Mouse (Mus musculus) erythroid progenitor cell, adult 5-6 weeks (primary cell): Measurements from ENCODE around the gene Zfp704. TPM values are rescaled to one million over a fixed set of nuclear protein-coding genes. Genes with fewer than 3 reads are reported as not detected.

Experiments used
- ATAC-seq: replicated peaks from 2 replicates; pipeline ENCODE4 v1.8.0; 2016; ENCODE audit warnings: moderate number of reproducible peaks, mild to moderate bottlenecking, moderate TSS enrichment, inconsistent platforms; ENCODE audit not compliant: poor library complexity, low FRiP score, severe bottlenecking
- total RNA-seq, 2 experiments: library from RNA; stranded (forward) in 1 of 2; stranded (reverse) in 1 of 2; fragments of 150-400 nt in 1 of 2; fragments of 186-747, 209-891 nt in 1 of 2; gene quantifications; 2 replicates each; pipeline versions ENCODE4 v1.2.3 to v1.2.4; 2015 to 2017; ENCODE audit warnings: low replicate concordance in 2 of 2

Zfp704 gene
- total RNA-seq, 2 experiments from 2014 or later = 1.1 to 2.9 TPM

DNA sequence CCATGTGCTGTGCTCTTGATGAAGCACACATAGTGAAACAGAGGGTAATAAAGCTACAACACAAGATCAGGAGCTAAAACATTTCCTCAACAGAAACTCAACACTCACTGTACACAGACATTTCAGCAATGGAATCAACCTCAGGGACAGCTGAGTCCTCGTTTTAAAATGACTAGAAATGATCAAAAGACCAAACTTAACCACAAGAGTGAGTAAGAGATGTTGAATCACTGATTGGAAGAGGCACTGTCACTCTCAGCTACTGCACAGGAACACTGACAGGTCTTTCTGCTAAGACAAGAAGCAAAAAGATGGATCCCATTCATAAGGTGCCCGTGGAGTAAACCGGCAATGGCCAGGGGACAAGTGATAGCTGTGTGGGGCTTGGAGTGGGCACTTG is 43.1 kb downstream of the Zfp704 start:
- ATAC-seq = no peak

DNA sequence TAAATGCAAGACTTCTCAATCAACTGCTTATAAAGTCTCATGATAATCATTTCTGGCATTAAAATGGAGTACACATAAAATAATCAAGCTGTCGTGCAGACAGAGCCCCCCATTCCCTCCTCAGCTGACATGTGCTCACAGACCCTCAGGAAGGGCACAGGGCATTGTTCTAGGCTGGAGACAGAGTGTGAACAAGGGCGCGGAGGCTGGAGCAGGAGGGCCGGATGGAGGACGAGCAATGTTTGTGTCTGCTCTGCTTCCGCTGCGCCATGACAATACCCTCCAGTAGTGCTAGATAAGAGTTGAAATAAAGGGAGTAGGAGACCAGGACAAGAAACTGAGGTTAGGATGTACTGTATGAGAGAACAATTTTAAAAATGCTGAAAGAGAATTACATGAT is 46.3 kb downstream of the Zfp704 start:
- no peak for ATAC-seq

- no peak for ATAC-seq
These were observed 47.1 kb downstream of the Zfp704 start for GRCm38 (mm10) chr3:9562649-9563328.

GRCm38 (mm10) chr3:9557778-9558560 is 51.9 kb downstream of the Zfp704 start:
- ATAC-seq = no peak

GRCm38 (mm10) chr3:9556137-9556536 is 53.7 kb downstream of the Zfp704 start:
- no peak for ATAC-seq

DNA sequence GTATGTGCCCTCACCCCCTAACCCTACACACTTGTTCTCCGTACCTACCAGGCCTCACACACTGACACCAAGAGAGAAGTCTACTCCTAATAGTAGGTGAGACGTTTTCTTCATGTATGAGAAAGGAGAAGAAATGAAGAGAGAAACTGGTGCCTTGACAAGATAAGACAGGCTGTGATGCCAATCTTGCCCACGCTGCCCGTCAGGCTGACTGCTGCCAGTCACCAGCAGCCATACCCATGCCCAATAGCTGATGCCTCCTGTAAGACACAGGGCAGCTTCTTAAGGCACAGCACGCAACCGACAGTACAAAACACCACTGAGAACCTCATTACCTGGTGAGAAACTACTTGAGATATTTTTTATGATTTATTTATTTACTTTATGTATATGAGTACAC is 55.0 kb downstream of the Zfp704 start:
- 0 out of 2 replicates have a peak, but pooled peaks have one; percentile 52 for ATAC-seq

DNA sequence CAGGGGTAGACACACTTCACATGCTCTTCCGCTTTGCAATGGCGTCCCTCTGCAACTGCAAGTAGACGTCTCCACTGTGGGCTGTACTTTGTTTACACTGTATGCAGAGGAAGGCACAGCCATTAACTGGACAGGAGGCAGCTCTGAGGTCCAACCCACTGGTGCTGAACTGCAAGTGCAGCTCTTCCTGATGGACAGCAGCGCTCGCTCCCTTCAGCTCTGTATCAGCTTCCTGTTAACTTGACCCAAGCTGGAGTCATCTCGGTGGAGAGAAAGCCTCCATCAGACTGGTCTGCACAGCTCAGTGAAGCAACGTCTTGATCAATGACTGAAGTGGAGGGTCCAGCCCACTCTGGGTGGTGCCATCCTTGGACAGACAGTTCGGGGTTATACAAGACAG is 57.6 kb downstream of the Zfp704 start:
- ATAC-seq = no peak

GRCm38 (mm10) chr3:9550930-9551329 is 59.0 kb downstream of the Zfp704 start:
- ATAC-seq = no peak

GRCm38 (mm10) chr3:9549815-9550214 is 60.1 kb downstream of the Zfp704 start:
- no peak for ATAC-seq

DNA sequence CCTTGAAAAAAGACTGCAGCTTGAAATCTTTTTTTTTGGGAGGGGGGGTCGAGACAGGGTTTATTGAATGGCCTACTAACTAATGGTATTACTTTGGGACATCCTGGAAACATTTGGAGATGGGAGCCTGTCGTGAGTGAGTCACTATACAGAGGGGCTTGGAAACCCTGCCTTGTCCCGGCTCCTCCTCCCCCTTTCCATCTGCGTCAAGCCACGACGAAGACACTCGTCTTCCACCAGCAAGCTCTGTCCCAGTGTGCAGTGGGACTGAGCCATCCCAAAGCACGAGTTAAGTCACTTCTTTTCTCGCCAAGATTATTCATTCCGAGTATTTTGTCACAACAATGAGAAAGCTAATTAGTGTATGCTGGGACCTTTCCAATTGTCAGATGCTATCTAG is 61.7 kb downstream of the Zfp704 start:
- no peak for ATAC-seq

DNA sequence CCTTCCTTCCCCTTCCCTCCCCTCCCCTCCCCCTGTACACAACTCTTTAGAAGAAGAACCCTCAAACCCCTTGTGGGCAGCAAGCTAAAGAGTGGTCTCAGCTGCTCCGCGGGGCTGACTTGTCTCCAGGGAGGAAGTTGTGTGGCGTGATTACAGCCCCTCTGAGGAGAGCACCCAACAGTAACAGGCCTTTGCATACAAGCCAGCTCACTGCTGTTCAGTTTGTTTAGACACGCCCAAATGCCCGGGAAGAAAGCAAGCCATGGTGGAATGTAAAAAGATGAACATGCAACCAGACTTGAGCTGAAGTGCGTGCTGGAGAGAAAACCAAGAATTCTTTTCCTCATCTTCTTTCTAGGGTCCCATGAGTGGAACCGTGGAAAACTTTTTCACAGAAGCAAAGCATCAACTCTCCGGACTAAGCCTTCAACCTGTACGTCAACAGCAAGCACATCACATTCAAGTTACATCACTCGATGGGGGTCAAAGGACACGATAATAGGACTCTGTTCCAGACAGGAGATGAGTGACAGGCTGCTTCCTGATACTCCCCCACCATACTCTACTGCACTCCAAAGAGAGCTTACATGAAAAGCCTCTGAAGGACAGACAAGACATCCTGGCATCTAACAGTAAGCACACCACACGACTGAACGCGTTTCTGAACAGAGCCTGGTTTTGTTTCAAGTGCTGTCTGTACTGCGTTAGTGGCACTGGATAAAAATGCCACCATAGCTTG is 62.8 kb downstream of the Zfp704 start:
- no peak for ATAC-seq

- no peak for ATAC-seq
These were observed 65.5 kb downstream of the Zfp704 start for GRCm38 (mm10) chr3:9544421-9544820.

DNA sequence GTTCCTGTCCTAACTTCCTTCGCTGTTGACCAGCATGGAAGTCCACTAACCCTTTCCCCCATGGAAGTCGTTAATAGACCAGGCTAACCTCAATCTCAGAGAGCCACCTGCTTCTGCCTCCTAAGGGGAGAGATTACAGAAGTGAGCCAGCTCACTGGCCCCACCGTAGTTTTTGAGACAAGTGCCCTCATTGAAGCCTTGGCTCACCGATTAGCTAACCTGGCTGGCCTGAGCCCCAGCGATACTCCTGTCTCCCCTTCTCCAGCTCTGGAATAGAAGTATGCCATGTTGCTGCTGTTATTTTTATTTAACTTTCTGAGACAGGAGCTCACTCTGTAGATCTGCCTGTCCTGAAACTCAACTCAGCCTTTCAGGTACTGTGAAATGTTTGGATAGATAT is 66.0 kb downstream of the Zfp704 start:
- no peak for ATAC-seq

DNA sequence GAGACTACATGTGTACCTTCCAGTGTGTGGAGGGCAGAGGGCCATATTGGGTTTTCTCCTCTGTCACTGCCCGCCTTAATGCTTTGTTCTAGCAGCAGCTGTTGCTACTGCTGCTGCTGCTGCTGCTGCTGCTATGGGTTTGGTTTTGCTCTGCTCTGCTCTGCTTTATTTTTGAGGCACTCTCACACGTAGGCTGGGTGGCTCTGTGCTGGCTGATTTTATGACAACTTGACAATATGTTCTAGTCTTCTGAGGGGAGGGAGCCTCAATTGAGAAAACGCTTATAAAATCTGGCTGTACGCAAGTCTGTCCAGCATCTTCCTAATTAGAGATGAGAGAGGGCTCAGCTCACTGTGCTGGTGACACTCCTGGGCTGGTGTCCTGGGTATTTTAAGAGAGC is 66.4 kb downstream of the Zfp704 start:
- ATAC-seq = no peak

- ATAC-seq = no peak
These were observed 68.3 kb downstream of the Zfp704 start for GRCm38 (mm10) chr3:9541561-9541960.

DNA sequence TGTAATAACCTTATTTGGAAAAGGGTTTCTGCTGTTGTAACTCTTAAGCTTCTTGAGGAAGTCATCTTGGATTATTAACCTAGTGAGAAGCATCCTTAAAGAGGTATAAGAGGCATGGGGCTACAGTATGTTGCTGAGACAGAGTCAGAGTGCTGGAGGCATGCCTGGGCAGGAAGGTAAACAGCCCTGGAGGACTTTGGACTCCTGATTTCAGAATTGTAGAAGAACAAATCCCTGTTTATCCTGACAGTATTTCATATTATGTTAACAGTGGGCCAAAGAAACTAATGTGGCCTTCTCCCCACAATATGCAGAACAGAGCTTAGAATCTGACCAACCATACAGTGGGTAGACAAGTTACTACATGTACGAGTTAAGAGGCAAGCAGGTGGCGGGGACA is 71.4 kb downstream of the Zfp704 start:
- no peak for ATAC-seq

DNA sequence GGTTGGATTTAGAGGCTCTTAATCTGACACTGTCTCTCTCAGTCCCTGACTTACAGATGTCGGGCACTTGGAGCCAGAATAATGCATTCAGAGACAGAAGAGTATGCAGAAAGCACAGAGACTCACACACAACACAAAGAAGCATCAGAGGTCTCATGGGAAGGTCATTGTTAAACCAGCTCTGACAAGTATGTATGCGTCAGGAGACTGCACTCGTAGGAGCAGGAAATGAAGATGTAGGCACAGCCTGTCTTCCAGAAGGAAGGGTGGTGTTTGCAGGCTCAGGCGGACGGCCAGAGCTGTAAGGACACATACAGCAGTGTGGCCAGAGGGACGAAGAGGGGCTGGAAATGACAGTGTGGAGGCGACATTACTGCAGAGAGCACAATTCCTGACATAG is 72.0 kb downstream of the Zfp704 start:
- no peak for ATAC-seq

- no peak for ATAC-seq
These were observed 79.6 kb downstream of the Zfp704 start for GRCm38 (mm10) chr3:9530097-9530780.

GRCm38 (mm10) chr3:9524429-9524828 is 85.5 kb downstream of the Zfp704 start:
- ATAC-seq = no peak
